Mouse (Mus musculus): ENCODE results near the gene Gm47841. TPM values are rescaled to one million over a fixed set of nuclear protein-coding genes. Genes with fewer than 3 reads are reported as not detected.
A peak's percentile ranks its signal among the peaks of the same experiment; 100 is the strongest.

Gm47841 gene
- total RNA-seq, 2 experiments from 2014 or later, result not detected

GRCm38 (mm10) chr15:101075656-101076055, 28.5 kb upstream of the Gm47841 start:
- no peak for DNase-seq (ENCODE audit: low spot score)
- intact Hi-C loops (cut with DNase I), result no loop called here

GRCm38 (mm10) chr15:101075150-101075549, 28.0 kb upstream of the Gm47841 start:
- no peak for DNase-seq (ENCODE audit: low spot score)
- intact Hi-C loops (cut with DNase I), result no loop called here

GRCm38 (mm10) chr15:101074067-101074466, 26.9 kb upstream of the Gm47841 start:
- intact Hi-C loops (cut with DNase I), result loop anchor here (5.0 kb wide), 1 partner anchor 33 kb away; no protein-coding TSS in a partner anchor

GRCm38 (mm10) chr15:101072736-101073135, 25.5 kb upstream of the Gm47841 start:
- intact Hi-C loops (cut with DNase I), result loop anchor here (5.0 kb wide), 1 partner anchor 35 kb away; no protein-coding TSS in a partner anchor
- DNase-seq (ENCODE audit: low spot score), result no peak

More at GRCm38 (mm10) chr15:101074067-101074466, 26.9 kb upstream of the Gm47841 start:
- no peak for DNase-seq (ENCODE audit: low spot score)

- intact Hi-C loops (cut with DNase I), result loop anchor here (5.0 kb wide), 1 partner anchor 37 kb away; no protein-coding TSS in a partner anchor
Observed at GRCm38 (mm10) chr15:101070762-101071161, 23.6 kb upstream of the Gm47841 start.

GRCm38 (mm10) chr15:101069641-101070190, 22.5 kb upstream of the Gm47841 start:
- intact Hi-C loops (cut with DNase I), result loop anchor here (5.0 kb wide), 1 partner anchor 38 kb away; no protein-coding TSS in a partner anchor

More at GRCm38 (mm10) chr15:101070762-101071161, 23.6 kb upstream of the Gm47841 start:
- DNase-seq (ENCODE audit: low spot score), result no peak

GRCm38 (mm10) chr15:101068671-101069070, 21.5 kb upstream of the Gm47841 start:
- no peak for DNase-seq (ENCODE audit: low spot score)
- intact Hi-C loops (cut with DNase I), result no loop called here

More at GRCm38 (mm10) chr15:101069641-101070190, 22.5 kb upstream of the Gm47841 start:
- DNase-seq (ENCODE audit: low spot score), result no peak

GRCm38 (mm10) chr15:101068029-101068428, 20.8 kb upstream of the Gm47841 start:
- intact Hi-C loops (cut with DNase I), result no loop called here
- DNase-seq (ENCODE audit: low spot score), result peak; percentile 42

- intact Hi-C loops (cut with DNase I), result no loop called here
- DNase-seq (ENCODE audit: low spot score), result no peak
Observed at GRCm38 (mm10) chr15:101066920-101067696, 19.9 kb upstream of the Gm47841 start.

GRCm38 (mm10) chr15:101066364-101066847, 19.2 kb upstream of the Gm47841 start:
- intact Hi-C loops (cut with DNase I), result no loop called here
- DNase-seq (ENCODE audit: low spot score), result no peak

GRCm38 (mm10) chr15:101065069-101065468, 17.9 kb upstream of the Gm47841 start:
- intact Hi-C loops (cut with DNase I), result no loop called here
- DNase-seq (ENCODE audit: low spot score), result peak; percentile 55

- intact Hi-C loops (cut with DNase I), result no loop called here
Observed at GRCm38 (mm10) chr15:101060280-101060852, 13.2 kb upstream of the Gm47841 start.

GRCm38 (mm10) chr15:101059570-101060279, 12.5 kb upstream of the Gm47841 start:
- DNase-seq (ENCODE audit: low spot score), result no peak
- intact Hi-C loops (cut with DNase I), result no loop called here

More at GRCm38 (mm10) chr15:101060280-101060852, 13.2 kb upstream of the Gm47841 start:
- no peak for DNase-seq (ENCODE audit: low spot score)

- DNase-seq (ENCODE audit: low spot score), result no peak
- intact Hi-C loops (cut with DNase I), result loop anchor here (2.0 kb wide), 1 partner anchor 49 kb away; no protein-coding TSS in a partner anchor
Observed at GRCm38 (mm10) chr15:101056225-101056624, 9.0 kb upstream of the Gm47841 start.

- DNase-seq (ENCODE audit: low spot score), result no peak
- intact Hi-C loops (cut with DNase I), result no loop called here
Observed at GRCm38 (mm10) chr15:101054541-101054940, 7.3 kb upstream of the Gm47841 start.

- no peak for DNase-seq (ENCODE audit: low spot score)
- intact Hi-C loops (cut with DNase I), result no loop called here
Observed at GRCm38 (mm10) chr15:101053832-101054459, 6.7 kb upstream of the Gm47841 start.

GRCm38 (mm10) chr15:101052560-101053501, 5.6 kb upstream of the Gm47841 start:
- intact Hi-C loops (cut with DNase I), result no loop called here
- DNase-seq (ENCODE audit: low spot score), result no peak

GRCm38 (mm10) chr15:101051869-101052268, 4.7 kb upstream of the Gm47841 start:
- intact Hi-C loops (cut with DNase I), result no loop called here
- DNase-seq (ENCODE audit: low spot score), result no peak
